Mouse (Mus musculus): ENCODE data around the gene Hsd3b7. TPM values are rescaled to one million over a fixed set of nuclear protein-coding genes. Genes with fewer than 3 reads are reported as not detected.

Hsd3b7 gene
- polyA plus RNA-seq, 1 experiment from 2014 or later: 80.3 TPM

- H3K4me3 ChIP-seq (ENCODE audit: low read depth, low read length): no peak overlapping the region
- H3K27me3 ChIP-seq (ENCODE audit: control insufficient read depth, insufficient read depth, low read depth, low read length): no peaks in the 10 kb centered on the region
- H3K4me1 ChIP-seq (ENCODE audit: control insufficient read depth, low read depth, low read length): peaks cover 19% of the 10 kb centered on the region
- no peak overlapping the region for H3K27ac ChIP-seq (ENCODE audit: low read length)
- no peak for ATAC-seq (ENCODE audit: low read depth)
- WGBS (ENCODE audit: insufficient replicate concordance): 89% methylated on average over 10 of the region's 10 CpGs
- H3K36me3 ChIP-seq (ENCODE audit: control insufficient read depth, insufficient read depth): no peaks in the 10 kb centered on the region
- H3K9ac ChIP-seq (ENCODE audit: low read depth, low read length): no peak overlapping the region
- no peaks in the 10 kb centered on the region for H3K9me3 ChIP-seq (replicated peaks; ENCODE audit: control insufficient read depth, low read length)
- no peak overlapping the region for H3K4me2 ChIP-seq (ENCODE audit: low read depth, low read length)
Observed at GRCm38 (mm10) chr7:127810650-127811049, 10.2 kb downstream of the Hsd3b7 start.

- H3K4me3 ChIP-seq (ENCODE audit: low read depth, low read length): no peak overlapping the region
- H3K27me3 ChIP-seq (ENCODE audit: control insufficient read depth, insufficient read depth, low read depth, low read length): no peaks in the 10 kb centered on the region
- H3K9me3 ChIP-seq (replicated peaks; ENCODE audit: control insufficient read depth, low read length): no peaks in the 10 kb centered on the region
- H3K4me1 ChIP-seq (ENCODE audit: control insufficient read depth, low read depth, low read length): peaks cover 22% of the 10 kb centered on the region
- WGBS (ENCODE audit: insufficient replicate concordance): 68% methylated on average over 4 of the region's 4 CpGs
- no peak overlapping the region for H3K9ac ChIP-seq (ENCODE audit: low read depth, low read length)
- H3K36me3 ChIP-seq (ENCODE audit: control insufficient read depth, insufficient read depth): no peaks in the 10 kb centered on the region
- H3K27ac ChIP-seq (ENCODE audit: low read length): no peak overlapping the region
- no peak for ATAC-seq (ENCODE audit: low read depth)
- no peak overlapping the region for H3K4me2 ChIP-seq (ENCODE audit: low read depth, low read length)
Observed at GRCm38 (mm10) chr7:127811240-127811639, 10.8 kb downstream of the Hsd3b7 start.

GRCm38 (mm10) chr7:127812292-127812691, 11.9 kb downstream of the Hsd3b7 start:
- no peak overlapping the region for H3K27ac ChIP-seq (ENCODE audit: low read length)
- H3K4me1 ChIP-seq (ENCODE audit: control insufficient read depth, low read depth, low read length): peaks cover 17% of the 10 kb centered on the region
- no peak for ATAC-seq (ENCODE audit: low read depth)
- H3K9ac ChIP-seq (ENCODE audit: low read depth, low read length): no peak overlapping the region
- WGBS (ENCODE audit: insufficient replicate concordance): 57% methylated on average over 3 of the region's 3 CpGs
- H3K4me3 ChIP-seq (ENCODE audit: low read depth, low read length): no peak overlapping the region
- H3K36me3 ChIP-seq (ENCODE audit: control insufficient read depth, insufficient read depth): no peaks in the 10 kb centered on the region
- no peaks in the 10 kb centered on the region for H3K27me3 ChIP-seq (ENCODE audit: control insufficient read depth, insufficient read depth, low read depth, low read length)
- no peak overlapping the region for H3K4me2 ChIP-seq (ENCODE audit: low read depth, low read length)
- H3K9me3 ChIP-seq (replicated peaks; ENCODE audit: control insufficient read depth, low read length): no peaks in the 10 kb centered on the region

- Histone ChIP-seq H3K4me3 (ENCODE audit: low read depth, low read length) (no peak overlapping the region), H3K9ac (ENCODE audit: low read depth, low read length) (no peak overlapping the region), H3K27ac (ENCODE audit: low read length) (peak overlapping the region; percentile 81), H3K36me3 (ENCODE audit: control insufficient read depth, insufficient read depth) (no peaks in the 10 kb centered on the region), H3K4me1 (ENCODE audit: control insufficient read depth, low read depth, low read length) (peaks cover 11% of the 10 kb centered on the region; the same call in 1 of the 2 replicates), H3K9me3 (replicated peaks; ENCODE audit: control insufficient read depth, low read length) (no peaks in the 10 kb centered on the region), H3K4me2 (ENCODE audit: low read depth, low read length) (no peak overlapping the region), H3K27me3 (ENCODE audit: control insufficient read depth, insufficient read depth, low read depth, low read length) (no peaks in the 10 kb centered on the region)
- peak; percentile 69 for ATAC-seq (ENCODE audit: low read depth)
- 49% methylated on average over 4 of the region's 4 CpGs for WGBS (ENCODE audit: insufficient replicate concordance)
Observed at GRCm38 (mm10) chr7:127813821-127814220, 13.4 kb downstream of the Hsd3b7 start.

- ATAC-seq (ENCODE audit: low read depth): peak; percentile 47
- Histone ChIP-seq H3K9ac (ENCODE audit: low read depth, low read length) (no peak overlapping the region), H3K27ac (ENCODE audit: low read length) (peak overlapping the region; percentile 81), H3K27me3 (ENCODE audit: control insufficient read depth, insufficient read depth, low read depth, low read length) (no peaks in the 10 kb centered on the region), H3K36me3 (ENCODE audit: control insufficient read depth, insufficient read depth) (no peaks in the 10 kb centered on the region), H3K4me2 (ENCODE audit: low read depth, low read length) (no peak overlapping the region), H3K4me3 (ENCODE audit: low read depth, low read length) (no peak overlapping the region), H3K4me1 (ENCODE audit: control insufficient read depth, low read depth, low read length) (peaks cover 11% of the 10 kb centered on the region; the same call in 1 of the 2 replicates), H3K9me3 (replicated peaks; ENCODE audit: control insufficient read depth, low read length) (no peaks in the 10 kb centered on the region)
- WGBS (ENCODE audit: insufficient replicate concordance): 75% methylated on average over 19 of the region's 19 CpGs
Observed at GRCm38 (mm10) chr7:127814241-127814921, 14.0 kb downstream of the Hsd3b7 start.

- H3K4me1 ChIP-seq (ENCODE audit: control insufficient read depth, low read depth, low read length): peaks cover 11% of the 10 kb centered on the region; the same call in 1 of the 2 replicates
- no peaks in the 10 kb centered on the region for H3K9me3 ChIP-seq (replicated peaks; ENCODE audit: control insufficient read depth, low read length)
- no peak overlapping the region for H3K9ac ChIP-seq (ENCODE audit: low read depth, low read length)
- H3K4me2 ChIP-seq (ENCODE audit: low read depth, low read length): no peak overlapping the region
- H3K27ac ChIP-seq (ENCODE audit: low read length): peak overlapping the region; percentile 58
- no peaks in the 10 kb centered on the region for H3K36me3 ChIP-seq (ENCODE audit: control insufficient read depth, insufficient read depth)
- no peak overlapping the region for H3K4me3 ChIP-seq (ENCODE audit: low read depth, low read length)
- WGBS (ENCODE audit: insufficient replicate concordance): 66% methylated on average over 15 of the region's 15 CpGs
- no peaks in the 10 kb centered on the region for H3K27me3 ChIP-seq (ENCODE audit: control insufficient read depth, insufficient read depth, low read depth, low read length)
- no peak for ATAC-seq (ENCODE audit: low read depth)
Observed at GRCm38 (mm10) chr7:127815116-127815665, 14.8 kb downstream of the Hsd3b7 start.

GRCm38 (mm10) chr7:127815954-127816821, 15.8 kb downstream of the Hsd3b7 start:
- Histone ChIP-seq H3K27ac (ENCODE audit: low read length) (0 out of 2 replicates have a peak overlapping the region, but pooled peaks have one; percentile 15), H3K36me3 (ENCODE audit: control insufficient read depth, insufficient read depth) (no peaks in the 10 kb centered on the region), H3K4me1 (ENCODE audit: control insufficient read depth, low read depth, low read length) (peaks cover 11% of the 10 kb centered on the region; the same call in 1 of the 2 replicates), H3K4me2 (ENCODE audit: low read depth, low read length) (no peak overlapping the region), H3K4me3 (ENCODE audit: low read depth, low read length) (no peak overlapping the region), H3K9ac (ENCODE audit: low read depth, low read length) (no peak overlapping the region), H3K27me3 (ENCODE audit: control insufficient read depth, insufficient read depth, low read depth, low read length) (no peaks in the 10 kb centered on the region), H3K9me3 (replicated peaks; ENCODE audit: control insufficient read depth, low read length) (no peaks in the 10 kb centered on the region)
- WGBS (ENCODE audit: insufficient replicate concordance): 43% methylated on average over 15 of the region's 15 CpGs
- peak; percentile 43 for ATAC-seq (ENCODE audit: low read depth)

- no peak for ATAC-seq (ENCODE audit: low read depth)
- Histone ChIP-seq H3K27me3 (ENCODE audit: control insufficient read depth, insufficient read depth, low read depth, low read length) (no peaks in the 10 kb centered on the region), H3K9ac (ENCODE audit: low read depth, low read length) (no peak overlapping the region), H3K9me3 (replicated peaks; ENCODE audit: control insufficient read depth, low read length) (no peaks in the 10 kb centered on the region), H3K36me3 (ENCODE audit: control insufficient read depth, insufficient read depth) (no peaks in the 10 kb centered on the region), H3K4me3 (ENCODE audit: low read depth, low read length) (no peak overlapping the region), H3K4me1 (ENCODE audit: control insufficient read depth, low read depth, low read length) (peaks cover 11% of the 10 kb centered on the region; the same call in 1 of the 2 replicates), H3K27ac (ENCODE audit: low read length) (no peak overlapping the region), H3K4me2 (ENCODE audit: low read depth, low read length) (no peak overlapping the region)
- WGBS (ENCODE audit: insufficient replicate concordance): 70% methylated on average over 7 of the region's 7 CpGs
Observed at GRCm38 (mm10) chr7:127817053-127817452, 16.6 kb downstream of the Hsd3b7 start.

Measured in liver, embryonic 16.5 days (tissue).